Comparison of ENCODE assay signal across 10 mouse cellular contexts in genomic region chr1:132641049-132641795, GRCm38 (mm10).
DNase-seq lines count a peak whose midpoint lies in the region; ATAC-seq lines count a peak whose summit lies in the region.
"Had no signal": no experiment of that assay in that cellular context is flagged by ENCODE, and none has a peak within 500 bp of the region (broad histone marks: within the 10 kb centered on the region; RNA-seq: fewer than 3 reads in every experiment).

No protein-coding gene starts in this region.

- peak; percentile 58; the same call in 1 of the 2 replicates for ATAC-seq in heart, embryonic 15.5 days (replicated peaks; ENCODE audit: insufficient number of reproducible peaks, insufficient read depth, low FRiP score, low read depth)
- peak; percentile 91 for ATAC-seq in forebrain, embryonic 16.5 days
- ATAC-seq in midbrain, embryonic 13.5 days: peak; percentile 93
- ATAC-seq in activated CD4-positive, CD25-positive, alpha-beta regulatory T cell, adult 4 months: no peak

- no peaks in the 10 kb centered on the region for H3K36me3 ChIP-seq in heart, embryonic 15.5 days
- peaks cover 2% of the 10 kb centered on the region; the same call in 1 of the 2 replicates for H3K36me3 ChIP-seq in forebrain, embryonic 16.5 days (ENCODE audit: control insufficient read depth, insufficient read depth)
- H3K36me3 ChIP-seq in midbrain, embryonic 13.5 days: peaks cover 40% of the 10 kb centered on the region

- WGBS in heart, embryonic 15.5 days: 53% methylated on average over 13 of the region's 13 CpGs
- 55% methylated on average over 13 of the region's 13 CpGs for WGBS in forebrain, embryonic 16.5 days
- WGBS in midbrain, embryonic 13.5 days: 54% methylated on average over 13 of the region's 13 CpGs

- H3K27me3 ChIP-seq in heart, embryonic 15.5 days: peaks cover 16% of the 10 kb centered on the region
- H3K27me3 ChIP-seq in forebrain, embryonic 16.5 days (replicated peaks; ENCODE audit: control insufficient read depth, insufficient read depth, low read length): no peaks in the 10 kb centered on the region
- no peaks in the 10 kb centered on the region for H3K27me3 ChIP-seq in midbrain, embryonic 13.5 days

- no peak for DNase-seq in heart, adult 8-10 months (ENCODE audit: low spot score)
- DNase-seq in R1 (ENCODE audit: low read depth, low spot score): peak; percentile 34
- no peak for DNase-seq in frontal cortex, postnatal 25 days (ENCODE audit: low spot score in 2 of 2)
- no peak for DNase-seq in adrenal gland, postnatal 25 days
- DNase-seq: heart, postnatal 10 days had no signal

- no peaks in the 10 kb centered on the region for H3K9me3 ChIP-seq in heart, embryonic 15.5 days (replicated peaks)
- H3K9me3 ChIP-seq in forebrain, embryonic 16.5 days (ENCODE audit: control insufficient read depth, low read length): no peaks in the 10 kb centered on the region
- H3K9me3 ChIP-seq in midbrain, embryonic 13.5 days: no peaks in the 10 kb centered on the region

- H3K4me3 ChIP-seq in heart, embryonic 15.5 days: no peak overlapping the region
- H3K4me3 ChIP-seq in forebrain, embryonic 16.5 days (replicated peaks; ENCODE audit: low read length): no peak overlapping the region
- H3K4me3 ChIP-seq in midbrain, embryonic 13.5 days (replicated peaks): no peak overlapping the region

- no peak overlapping the region for H3K9ac ChIP-seq in heart, embryonic 15.5 days
- H3K9ac ChIP-seq in forebrain, embryonic 16.5 days (replicated peaks; ENCODE audit: low read depth, low read length): no peak overlapping the region
- no peak overlapping the region; the same call in 1 of the 2 replicates for H3K9ac ChIP-seq in midbrain, embryonic 13.5 days (replicated peaks)
- H3K9ac ChIP-seq: liver, embryonic 14.5 days had no signal

- no peaks in the 10 kb centered on the region for H3K4me1 ChIP-seq in heart, embryonic 15.5 days (replicated peaks)
- peaks cover 33% of the 10 kb centered on the region for H3K4me1 ChIP-seq in forebrain, embryonic 16.5 days (replicated peaks; ENCODE audit: control insufficient read depth, insufficient read depth, low read length)
- H3K4me1 ChIP-seq in midbrain, embryonic 13.5 days (replicated peaks): peaks cover 30% of the 10 kb centered on the region

- H3K27ac ChIP-seq in heart, embryonic 15.5 days: no peak overlapping the region
- H3K27ac ChIP-seq in forebrain, embryonic 16.5 days (ENCODE audit: low read length): peak overlapping the region; percentile 54
- peak overlapping the region; percentile 88 for H3K27ac ChIP-seq in midbrain, embryonic 13.5 days
- H3K27ac ChIP-seq: liver, embryonic 14.5 days had no signal

- H3K4me2 ChIP-seq in heart, embryonic 15.5 days: no peak overlapping the region
- no peak overlapping the region for H3K4me2 ChIP-seq in forebrain, embryonic 16.5 days (ENCODE audit: low read length)
- H3K4me2 ChIP-seq in midbrain, embryonic 13.5 days (replicated peaks): no peak overlapping the region; the same call in 1 of the 2 replicates
